Mouse (Mus musculus) CH12.LX (cell line): ENCODE measurements around the gene Jph3. TPM values are rescaled to one million over a fixed set of nuclear protein-coding genes. Genes with fewer than 3 reads are reported as not detected.

Experiments
- DNase-seq: peaks from one replicate; pipeline ENCODE4 v3.0.0-alpha.2; 2013; ENCODE audit errors: extremely low read depth
- H3K27ac ChIP-seq: 2 replicates; pipeline ENCODE4 v1.5.1; 2012; ENCODE audit warnings: low read depth, mild to moderate bottlenecking, control low read depth, moderate library complexity; ENCODE audit not compliant: insufficient read depth
- H3K27me3 ChIP-seq: replicated peaks from 2 replicates; pipeline ENCODE3; 2012; ENCODE audit warnings: inconsistent platforms
- H3K36me3 ChIP-seq, 2 experiments: replicated peaks in 1 of 2; 2 replicates each; pipeline versions ENCODE3 to v1.6.1; 2012; ENCODE audit warnings: inconsistent platforms in 1 of 2, low read length in 1 of 2, mild to moderate bottlenecking in 1 of 2, mixed read lengths in 1 of 2, moderate library complexity in 1 of 2; ENCODE audit not compliant: control insufficient read depth in 1 of 2, insufficient read depth in 1 of 2
- H3K4me1 ChIP-seq, 2 experiments: 2 replicates each; pipeline ENCODE4 v1.6.1; 2012; ENCODE audit warnings: inconsistent platforms in 1 of 2, moderate library complexity in 1 of 2; ENCODE audit not compliant: insufficient read depth in 2 of 2, control insufficient read depth in 1 of 2
- H3K4me2 ChIP-seq: 2 replicates; pipeline ENCODE4 v1.6.1; 2012; ENCODE audit warnings: low read depth, mild to moderate bottlenecking, control low read depth; ENCODE audit not compliant: poor library complexity, insufficient read depth, severe bottlenecking
- H3K4me3 ChIP-seq, 3 experiments: fragments of 150-350 bp in 1 of 3; sonication (generic) in 1 of 3; replicated peaks in 1 of 3; 2 replicates each; pipeline versions ENCODE3 to v1.5.1; 2011 to 2012; ENCODE audit warnings: low read depth in 2 of 3, low read length in 2 of 3, mild to moderate bottlenecking in 2 of 3, moderate library complexity in 2 of 3, control low read depth in 1 of 3, improper control_type of control experiment in 1 of 3, inconsistent platforms in 1 of 3, mixed read lengths in 1 of 3; ENCODE audit not compliant: poor library complexity in 1 of 3
- H3K79me2 ChIP-seq: replicated peaks from 2 replicates; pipeline ENCODE4 v1.6.1; 2012; ENCODE audit warnings: mild to moderate bottlenecking, moderate library complexity; ENCODE audit not compliant: control insufficient read depth, poor library complexity, insufficient read depth, severe bottlenecking; ENCODE audit errors: extremely low read depth
- H3K9ac ChIP-seq: 2 replicates; pipeline ENCODE4 v1.6.1; 2012; ENCODE audit warnings: low read depth, mild to moderate bottlenecking, control low read depth, moderate library complexity; ENCODE audit not compliant: insufficient read depth
- H3K9me3 ChIP-seq: replicated peaks from 2 replicates; pipeline ENCODE3; 2012; ENCODE audit warnings: low read length, inconsistent platforms, mixed read lengths
- BHLHE40 ChIP-seq: IDR thresholded peaks from 2 replicates; pipeline ENCODE4 v1.6.1; 2011; ENCODE audit warnings: mild to moderate bottlenecking, low read depth, low read length, improper control_type of control experiment
- CHD1 ChIP-seq: IDR thresholded peaks from 2 replicates; pipeline ENCODE4 v1.6.1; 2012; ENCODE audit warnings: low read depth, low read length, improper control_type of control experiment, inconsistent platforms
- CHD2 ChIP-seq: IDR thresholded peaks from 2 replicates; pipeline ENCODE4 v1.6.1; 2011; ENCODE audit warnings: low read length, improper control_type of control experiment
- CTCF ChIP-seq, 2 experiments: IDR thresholded peaks in 1 of 2; conservative IDR thresholded peaks in 1 of 2; 2 replicates each; pipeline ENCODE4 v1.5.1; 2011 to 2012; ENCODE audit warnings: low read depth in 2 of 2, low read length in 2 of 2, improper control_type of control experiment in 1 of 2, inconsistent platforms in 1 of 2, mild to moderate bottlenecking in 1 of 2, moderate library complexity in 1 of 2
- E2F4 ChIP-seq: IDR thresholded peaks from 2 replicates; pipeline ENCODE4 v1.6.1; 2011; ENCODE audit warnings: low read depth, low read length, improper control_type of control experiment; ENCODE audit not compliant: insufficient replicate concordance
- ELF1 ChIP-seq: IDR thresholded peaks from 2 replicates; pipeline ENCODE4 v1.6.1; 2014; ENCODE audit warnings: low read depth, mild to moderate bottlenecking, inconsistent platforms, low read length, improper control_type of control experiment
- EP300 ChIP-seq: IDR thresholded peaks from 2 replicates; pipeline ENCODE4 v1.6.1; 2011; ENCODE audit warnings: low read length, improper control_type of control experiment
- ETS1 ChIP-seq: conservative IDR thresholded peaks from 2 replicates; pipeline ENCODE4 v1.6.1; 2012; ENCODE audit warnings: low read depth, mild to moderate bottlenecking, inconsistent platforms, low read length, improper control_type of control experiment, moderate library complexity
- GABPA ChIP-seq: IDR thresholded peaks from 2 replicates; pipeline ENCODE4 v1.6.1; 2012; ENCODE audit warnings: low read depth, low read length, improper control_type of control experiment, inconsistent platforms; ENCODE audit not compliant: insufficient replicate concordance
- JUN ChIP-seq: IDR thresholded peaks from 2 replicates; pipeline ENCODE4 v1.6.1; 2011; ENCODE audit warnings: low read depth, mild to moderate bottlenecking, low read length, improper control_type of control experiment, moderate library complexity; ENCODE audit not compliant: insufficient read depth
- JUND ChIP-seq: conservative IDR thresholded peaks from 2 replicates; pipeline ENCODE4 v1.6.1; 2011; ENCODE audit warnings: low read depth, low read length, improper control_type of control experiment
- KAT2A ChIP-seq: IDR thresholded peaks from 2 replicates; pipeline ENCODE4 v1.6.1; 2012; ENCODE audit warnings: low read length, improper control_type of control experiment, inconsistent platforms; ENCODE audit not compliant: insufficient replicate concordance
- MAX ChIP-seq: IDR thresholded peaks from 2 replicates; pipeline ENCODE4 v1.6.1; 2011; ENCODE audit warnings: low read length, improper control_type of control experiment
- MAZ ChIP-seq: IDR thresholded peaks from 2 replicates; pipeline ENCODE4 v1.6.1; 2012; ENCODE audit warnings: low read depth, mild to moderate bottlenecking, inconsistent platforms, low read length, improper control_type of control experiment, moderate library complexity
- MEF2A ChIP-seq: IDR thresholded peaks from 2 replicates; pipeline ENCODE4 v1.6.1; 2014; ENCODE audit warnings: low read depth, mild to moderate bottlenecking, inconsistent platforms, low read length, improper control_type of control experiment, borderline replicate concordance
- MXI1 ChIP-seq: IDR thresholded peaks from 2 replicates; pipeline ENCODE4 v1.6.1; 2011; ENCODE audit warnings: mild to moderate bottlenecking, low read depth, low read length, improper control_type of control experiment
- NELFE ChIP-seq: IDR thresholded peaks from 2 replicates; pipeline ENCODE4 v1.6.1; 2011; ENCODE audit warnings: low read depth, low read length, improper control_type of control experiment
- NRF1 ChIP-seq: IDR thresholded peaks from 2 replicates; pipeline ENCODE4 v1.6.1; 2014; ENCODE audit warnings: low read depth, mild to moderate bottlenecking, inconsistent platforms, low read length, improper control_type of control experiment, moderate library complexity
- PAX5 ChIP-seq: IDR thresholded peaks from 2 replicates; pipeline ENCODE4 v1.6.1; 2012; ENCODE audit warnings: low read length, inconsistent platforms, mixed read lengths
- POLR2A ChIP-seq: IDR thresholded peaks from 2 replicates; pipeline ENCODE4 v1.6.1; 2011; ENCODE audit warnings: low read depth, mild to moderate bottlenecking, improper control_type of control experiment, low read length
- POLR2AphosphoS2 ChIP-seq: IDR thresholded peaks from 2 replicates; pipeline ENCODE4 v1.6.1; 2011; ENCODE audit warnings: low read depth, low read length, improper control_type of control experiment
- RAD21 ChIP-seq: IDR thresholded peaks from 2 replicates; pipeline ENCODE4 v1.6.1; 2011; ENCODE audit warnings: low read depth, mild to moderate bottlenecking, low read length, improper control_type of control experiment, moderate library complexity
- SMC3 ChIP-seq: IDR thresholded peaks from 2 replicates; pipeline ENCODE4 v1.6.1; 2011; ENCODE audit warnings: low read depth, low read length, improper control_type of control experiment
- TBP ChIP-seq: conservative IDR thresholded peaks from 2 replicates; pipeline ENCODE4 v1.6.1; 2011; ENCODE audit warnings: low read depth, low read length, improper control_type of control experiment
- TCF12 ChIP-seq: IDR thresholded peaks from 2 replicates; pipeline ENCODE4 v1.6.1; 2014; ENCODE audit warnings: low read depth, mild to moderate bottlenecking, inconsistent platforms, low read length, improper control_type of control experiment
- UBTF ChIP-seq: IDR thresholded peaks from 2 replicates; pipeline ENCODE4 v1.6.1; 2012; ENCODE audit warnings: low read depth, mild to moderate bottlenecking, inconsistent platforms, low read length, improper control_type of control experiment, moderate library complexity
- USF1 ChIP-seq: IDR thresholded peaks from 2 replicates; pipeline ENCODE4 v1.6.1; 2014; ENCODE audit warnings: low read depth, mild to moderate bottlenecking, inconsistent platforms, low read length, improper control_type of control experiment
- USF2 ChIP-seq: conservative IDR thresholded peaks from 2 replicates; pipeline ENCODE4 v1.6.1; 2011; ENCODE audit warnings: low read depth, low read length, improper control_type of control experiment
- ZC3H11A ChIP-seq: IDR thresholded peaks from 2 replicates; pipeline ENCODE4 v1.6.1; 2012; ENCODE audit warnings: low read depth, mild to moderate bottlenecking, inconsistent platforms, low read length, improper control_type of control experiment
- ZNF384 ChIP-seq: IDR thresholded peaks from 2 replicates; pipeline ENCODE4 v1.6.1; 2012; ENCODE audit warnings: low read depth, low read length, improper control_type of control experiment, inconsistent platforms
- dilution Hi-C: fragments of 300-500 bp; cut with MboI; formaldehyde crosslinking; loops from 2 replicates; pipeline ENCODE4 v1.14.3; 2020; ENCODE audit warnings: low sequenced_read_pairs; ENCODE audit not compliant: extremely low pct_unique_long_range_greater_than_20kb, extremely low pct_ligation_motif_present
- in situ Hi-C: fragments of 300-500 bp; cut with MboI; formaldehyde crosslinking; loops from 3 replicates; pipeline ENCODE4 v1.14.3; 2019; ENCODE audit warnings: low sequenced_read_pairs, low pct_ligation_motif_present, low pct_unique_long_range_greater_than_20kb, mixed read lengths
- polyA plus RNA-seq: library from polyadenylated mRNA; unstranded; fragments of >175 nt; gene quantifications from 2 replicates; pipeline ENCODE4 v1.2.1, GENCODE M21; 2012; ENCODE audit warnings: low read depth; ENCODE audit not compliant: insufficient read length
- total RNA-seq, 2 experiments: library from RNA; depleted of rRNA; stranded (reverse); fragments of 300-350 nt in 1 of 2; fragments of >200 nt in 1 of 2; gene quantifications; 2 replicates each; pipeline ENCODE4 v1.2.3; 2012 to 2014

Gene Jph3
- total and polyA plus RNA-seq, 3 experiments: 0.21 TPM; not detected in 1

DNA sequence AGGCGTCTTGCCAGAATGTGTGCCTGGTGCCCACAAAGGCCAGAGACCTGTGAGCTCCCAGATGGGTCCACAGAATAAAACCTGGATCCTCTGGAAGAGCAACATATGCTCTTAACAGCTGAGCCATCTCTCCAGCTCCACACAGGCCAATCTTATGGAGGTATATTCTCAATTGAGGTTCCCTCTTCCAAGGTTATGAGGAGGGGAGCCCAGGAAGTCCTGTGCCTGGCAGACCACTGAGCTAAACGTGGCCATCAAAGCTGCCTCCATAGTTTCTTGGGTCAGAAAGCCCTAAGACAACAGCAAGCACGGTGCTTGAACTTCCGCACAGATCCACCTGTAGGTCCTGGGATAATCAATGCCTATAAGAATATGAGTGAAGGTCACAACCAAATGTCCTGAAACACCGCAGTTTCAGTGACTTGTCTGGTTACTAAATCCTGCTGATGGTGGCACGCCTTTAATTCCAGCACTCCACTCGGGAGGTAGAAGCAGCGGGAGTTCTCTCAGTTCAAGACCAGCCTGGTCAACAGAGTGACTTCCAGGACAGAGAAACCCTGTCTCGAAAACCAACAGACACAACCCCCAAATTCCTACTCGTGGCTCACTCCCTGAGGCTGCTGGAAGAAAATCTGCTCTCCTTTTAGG is 99.1 kb downstream of the Jph3 start:
- Histone ChIP-seq H3K9me3 (no peaks in the 10 kb centered on the region), H3K4me2 (peak overlapping the region; percentile 76), H3K9ac (peak overlapping the region; percentile 76), H3K79me2 (peaks cover 21% of the 10 kb centered on the region), H3K4me3 (peak overlapping the region; percentile 84 to 98 (median 90)), H3K27ac (no peak overlapping the region), H3K27me3 (no peaks in the 10 kb centered on the region), H3K4me1 (peaks cover 7 to 24% of the 10 kb centered on the region in 2 experiments; a peak in 3 of 4 replicates), H3K36me3 (peaks cover 0 to 6% of the 10 kb centered on the region in 2 experiments)
- dilution Hi-C loops (no loop called here), in situ Hi-C loops (no loop called here)
- no peak for DNase-seq
- TF ChIP-seq SMC3 (no peak), PAX5 (no peak), CTCF (conservative IDR thresholded peaks at IDR 0.05 in 1 of 2, IDR thresholded peaks at IDR 0.05 in 1 of 2; ENCODE audit: low read depth in 2 of 2, low read length in 2 of 2) (no peak), NRF1 (no peak)

DNA sequence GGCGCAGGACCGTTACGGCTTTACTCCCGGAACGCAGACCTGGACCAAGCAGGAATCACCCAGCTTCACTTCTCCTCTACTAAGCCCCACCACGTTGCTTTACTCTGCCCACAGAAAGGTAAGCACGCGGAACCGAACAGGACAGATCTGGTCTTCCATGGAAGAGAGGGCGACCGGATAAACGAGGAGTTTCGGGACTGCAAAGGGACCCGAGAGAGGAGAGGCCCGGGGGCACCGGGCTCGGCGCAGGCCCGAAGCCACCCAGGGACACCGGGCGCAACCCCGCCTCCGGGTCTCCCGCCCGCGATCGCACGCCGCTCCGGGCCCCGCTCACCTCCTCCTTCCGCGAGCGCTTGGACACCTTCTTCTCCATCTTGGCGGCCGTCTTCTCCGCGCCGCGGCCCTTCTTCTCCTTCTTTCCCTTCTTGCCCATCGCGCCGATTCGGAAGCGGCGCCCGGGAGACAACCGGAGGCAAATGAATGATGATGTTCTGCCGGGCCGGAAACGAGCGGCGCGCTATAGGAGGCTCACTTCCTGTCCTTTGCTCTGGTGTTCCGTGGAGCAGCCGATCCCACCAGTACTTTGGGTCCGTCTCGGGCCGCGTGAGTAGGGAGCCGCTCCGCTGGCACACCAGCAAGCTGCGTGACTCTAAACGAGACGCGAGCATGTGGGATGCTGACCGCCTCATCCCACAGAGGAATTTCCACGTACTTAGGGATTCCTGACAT is 99.8 kb downstream of the Jph3 start, which contains the start of gene Klhdc4:
Gene Klhdc4, minus strand, starts transcription at position 522 of the 729 bp plus-strand sequence.
- in situ Hi-C loops (no loop called here), dilution Hi-C loops (no loop called here)
- peak within 1 kb of the TSS; percentile 3; the same call in 1 of the 2 replicates for H3K27ac ChIP-seq
- H3K79me2 ChIP-seq: peaks cover 21% of the 10 kb centered on the region
- peak within 1 kb of the TSS; percentile 88 for H3K4me2 ChIP-seq
- peaks cover 0 to 6% of the 10 kb centered on the region in 2 experiments for H3K36me3 ChIP-seq
- H3K9ac ChIP-seq: peak within 1 kb of the TSS; percentile 76
- DNase-seq: peak; percentile 93
- H3K27me3 ChIP-seq: no peaks in the 10 kb centered on the region
- H3K4me1 ChIP-seq: peaks cover 7 to 24% of the 10 kb centered on the region in 2 experiments; a peak in 3 of 4 replicates
- H3K9me3 ChIP-seq: no peaks in the 10 kb centered on the region
- H3K4me3 ChIP-seq: peak within 1 kb of the TSS; percentile 84 to 98 (median 90)
- peak; percentile 83 for TF ChIP-seq POLR2A
- TF ChIP-seq EP300: no peak
- TF ChIP-seq MAX: peak; percentile 94
- TF ChIP-seq POLR2AphosphoS2: peak; percentile 80; the same call in 1 of the 2 replicates
- TF ChIP-seq JUN: no peak
- no peak for TF ChIP-seq ZNF384
- 0 out of 2 replicates have a peak, but pooled peaks have one; percentile 9 for TF ChIP-seq ETS1
- no peak for TF ChIP-seq ZC3H11A
- TF ChIP-seq CHD1: no peak
- TF ChIP-seq JUND: no peak
- peak; percentile 83 for TF ChIP-seq TBP
- TF ChIP-seq BHLHE40: peak; percentile 85
- TF ChIP-seq TCF12: peak; percentile 92
- TF ChIP-seq ELF1: peak; percentile 79
- no peak for TF ChIP-seq CHD2
- no peak; the same call in 1 of the 2 replicates for TF ChIP-seq USF2
- TF ChIP-seq GABPA: no peak; the same call in 1 of the 2 replicates
- no peak for TF ChIP-seq E2F4
- peak; percentile 61; the same call in 1 of the 2 replicates for TF ChIP-seq MEF2A
- no peak for TF ChIP-seq MAZ
- TF ChIP-seq MXI1: peak; percentile 94
- TF ChIP-seq PAX5: no peak
- TF ChIP-seq SMC3: no peak
- TF ChIP-seq NELFE: peak; percentile 79
- TF ChIP-seq UBTF: peak; percentile 30; the same call in 1 of the 2 replicates
- TF ChIP-seq KAT2A: peak; percentile 92; the same call in 1 of the 2 replicates
- no peak for TF ChIP-seq USF1
- TF ChIP-seq RAD21: no peak
- TF ChIP-seq CTCF (conservative IDR thresholded peaks at IDR 0.05 in 1 of 2, IDR thresholded peaks at IDR 0.05 in 1 of 2; ENCODE audit: low read depth in 2 of 2, low read length in 2 of 2): no peak
